Mouse (Mus musculus): ENCODE measurements around the gene Gm11437.

GRCm38 (mm10) chr11:84179226-84179953 is 12.1 kb upstream of the Gm11437 start:
- TF ChIP-seq CTCF (conservative IDR thresholded peaks at IDR 0.05; ENCODE audit: low read length) (no peak), NANOG (IDR thresholded peaks at IDR 0.05; ENCODE audit: borderline replicate concordance, low read length) (no peak), POU5F1 (IDR thresholded peaks at IDR 0.05; ENCODE audit: borderline replicate concordance, low read length) (no peak)

Measured in E14TG2a.4 (cell line).